Mouse (Mus musculus) spleen, postnatal 36 days (tissue): ENCODE data around the gene Grm5.
A peak's percentile ranks its signal among the peaks of the same experiment; 100 is the strongest.

ENCODE experiments used
- DNase-seq, 2 experiments: peaks; one replicate each; pipeline ENCODE4 v3.0.0; 2022; ENCODE audit warnings: low spot score in 2 of 2, mixed read lengths in 1 of 2

Gene Grm5

GRCm38 (mm10) chr7:87925956-87926355 lies 342.0 kb downstream of the Grm5 start:
- no peak for DNase-seq

GRCm38 (mm10) chr7:87937415-87937814 lies 353.4 kb downstream of the Grm5 start:
- DNase-seq = no peak

GRCm38 (mm10) chr7:87938265-87938664 lies 354.3 kb downstream of the Grm5 start:
- DNase-seq = no peak

- no peak for DNase-seq
Observed at GRCm38 (mm10) chr7:87950205-87950604, 366.2 kb downstream of the Grm5 start.

GRCm38 (mm10) chr7:87973216-87973615 lies 389.2 kb downstream of the Grm5 start:
- DNase-seq = no peak

GRCm38 (mm10) chr7:87975041-87975440 lies 391.1 kb downstream of the Grm5 start:
- DNase-seq = no peak

- DNase-seq = no peak
Observed at GRCm38 (mm10) chr7:87983494-87983893, 399.5 kb downstream of the Grm5 start.

- no peak for DNase-seq
Observed at GRCm38 (mm10) chr7:88014451-88014850, 430.5 kb downstream of the Grm5 start.

GRCm38 (mm10) chr7:88027411-88028132 lies 443.6 kb downstream of the Grm5 start:
- DNase-seq = no peak

GRCm38 (mm10) chr7:88047366-88047765 lies 463.4 kb downstream of the Grm5 start:
- no peak for DNase-seq

GRCm38 (mm10) chr7:88054224-88054938 lies 470.4 kb downstream of the Grm5 start:
- no peak for DNase-seq

- DNase-seq = no peak
Observed at GRCm38 (mm10) chr7:88056438-88056837, 472.5 kb downstream of the Grm5 start.

- no peak for DNase-seq
Observed at GRCm38 (mm10) chr7:88091115-88091514, 507.1 kb downstream of the Grm5 start.

GRCm38 (mm10) chr7:88096536-88097107 lies 512.7 kb downstream of the Grm5 start:
- no peak for DNase-seq

GRCm38 (mm10) chr7:88097715-88098114 lies 513.7 kb downstream of the Grm5 start:
- DNase-seq = peak; percentile 66 to 71

- no peak for DNase-seq
Observed at GRCm38 (mm10) chr7:88116724-88117409, 532.9 kb downstream of the Grm5 start.

GRCm38 (mm10) chr7:88128080-88128848 lies 544.3 kb downstream of the Grm5 start:
- no peak for DNase-seq

GRCm38 (mm10) chr7:88129536-88130487 lies 545.8 kb downstream of the Grm5 start:
- DNase-seq = no peak

GRCm38 (mm10) chr7:88130488-88130849 lies 546.5 kb downstream of the Grm5 start:
- DNase-seq = no peak

- no peak for DNase-seq
Observed at GRCm38 (mm10) chr7:88159542-88160241, 575.7 kb downstream of the Grm5 start.
